Mouse (Mus musculus): ENCODE data around the gene Dbp. TPM values are rescaled to one million over a fixed set of nuclear protein-coding genes. Genes with fewer than 3 reads are reported as not detected.

The Dbp gene
- polyA plus RNA-seq, 1 experiment from 2014 or later = 5.3 TPM

DNA sequence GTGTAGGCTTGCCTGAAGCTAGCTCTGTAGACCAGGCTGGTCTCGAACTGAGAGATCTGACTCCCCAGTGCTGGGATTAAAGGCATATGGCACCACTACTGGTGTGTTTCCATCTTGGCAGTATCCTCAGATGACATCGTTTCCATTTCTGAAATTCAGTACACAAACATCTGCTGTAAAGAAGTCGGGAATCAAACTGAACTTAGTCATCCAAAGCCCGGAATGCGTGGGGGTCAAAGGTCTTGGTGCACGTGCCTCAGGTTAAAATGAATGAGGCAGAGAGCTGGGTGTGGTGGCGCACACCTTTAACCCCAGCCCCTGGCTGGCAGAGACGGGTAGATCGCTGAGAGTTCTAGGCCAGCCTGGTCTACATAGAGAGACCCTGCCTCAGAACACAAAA is 45.3 kb downstream of the Dbp start:
- H3K4me2 ChIP-seq = no peak overlapping the region
- no peak overlapping the region for H3K4me3 ChIP-seq
- no peak for ATAC-seq (ENCODE audit: insufficient number of reproducible peaks, low FRiP score)
- peaks cover 3% of the 10 kb centered on the region; the same call in 1 of the 2 replicates for H3K27me3 ChIP-seq (replicated peaks)
- no peak overlapping the region for H3K27ac ChIP-seq (ENCODE audit: poor library complexity, severe bottlenecking)
- peaks cover 17% of the 10 kb centered on the region for H3K4me1 ChIP-seq (replicated peaks)
- no peaks in the 10 kb centered on the region for H3K36me3 ChIP-seq
- H3K9me3 ChIP-seq (replicated peaks) = peaks cover 3% of the 10 kb centered on the region
- 78% methylated on average over 9 of the region's 9 CpGs for WGBS
- no peak overlapping the region for H3K9ac ChIP-seq

DNA sequence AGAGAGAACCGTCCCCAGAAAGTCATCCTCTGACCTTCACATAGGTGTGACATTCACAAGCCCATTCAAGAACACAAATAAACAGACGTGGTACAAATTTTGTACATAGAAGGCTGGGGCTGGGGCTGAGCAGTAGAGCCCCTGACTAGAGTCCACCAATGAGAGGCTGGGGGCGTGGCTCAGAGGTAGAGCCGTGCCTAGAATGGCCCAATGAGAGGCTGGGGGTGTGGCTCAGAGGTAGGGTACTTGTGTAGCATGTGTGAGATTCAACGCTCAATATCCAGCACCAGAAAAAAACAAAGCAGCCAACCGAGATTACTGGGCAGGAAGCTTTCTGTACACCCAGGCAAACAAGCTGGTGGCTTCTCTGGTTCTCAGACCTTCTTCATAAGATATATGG is 50.8 kb downstream of the Dbp start:
- ATAC-seq (ENCODE audit: insufficient number of reproducible peaks, low FRiP score) = no peak
- Histone ChIP-seq H3K36me3 (no peaks in the 10 kb centered on the region), H3K9me3 (replicated peaks) (no peaks in the 10 kb centered on the region), H3K27ac (ENCODE audit: poor library complexity, severe bottlenecking) (no peak overlapping the region), H3K4me3 (no peak overlapping the region), H3K4me2 (no peak overlapping the region), H3K27me3 (replicated peaks) (peaks cover 42% of the 10 kb centered on the region), H3K4me1 (replicated peaks) (0 out of 2 replicates have a peak, but pooled peaks cover 3% of the 10 kb centered on the region), H3K9ac (no peak overlapping the region)
- 51% methylated on average over 6 of the region's 6 CpGs for WGBS

DNA sequence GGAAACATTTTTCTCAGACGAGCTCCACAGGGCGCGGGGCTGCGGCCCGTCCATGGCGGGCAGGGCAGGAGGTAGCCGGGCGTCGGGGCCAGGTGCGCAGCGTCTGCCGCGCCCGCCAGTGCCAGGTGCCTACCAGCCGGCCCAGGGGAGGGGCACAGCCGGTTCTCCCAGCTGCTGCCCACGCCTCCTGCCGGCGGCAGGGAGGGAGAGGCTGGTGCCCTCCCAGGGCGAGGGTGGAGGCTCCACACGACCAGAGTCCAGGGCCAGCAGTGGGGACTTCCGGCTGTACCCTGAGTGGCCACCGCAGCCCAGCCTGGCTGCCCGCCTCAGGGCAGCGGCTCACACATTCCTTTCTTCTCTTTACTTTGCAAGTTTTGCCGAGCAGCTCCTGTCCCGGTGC is 54.5 kb downstream of the Dbp start:
- 0 out of 2 replicates have a peak, but pooled peaks have one; percentile 33 for ATAC-seq (ENCODE audit: insufficient number of reproducible peaks, low FRiP score)
- H3K36me3 ChIP-seq = no peaks in the 10 kb centered on the region
- peaks cover 44% of the 10 kb centered on the region for H3K27me3 ChIP-seq (replicated peaks)
- H3K4me1 ChIP-seq (replicated peaks) = 0 out of 2 replicates have a peak, but pooled peaks cover 3% of the 10 kb centered on the region
- WGBS = 8% methylated on average over 18 of the region's 27 CpGs
- H3K9ac ChIP-seq = peak overlapping the region; percentile 27; the same call in 1 of the 2 replicates
- peak overlapping the region; percentile 28 for H3K4me3 ChIP-seq
- peak overlapping the region; percentile 59 for H3K4me2 ChIP-seq
- no peak overlapping the region for H3K27ac ChIP-seq (ENCODE audit: poor library complexity, severe bottlenecking)
- H3K9me3 ChIP-seq (replicated peaks) = no peaks in the 10 kb centered on the region

Other genes starting within 250 kb of the Dbp start
- gene Ftl1, start 245.2 kb upstream of the Dbp start, polyA plus RNA-seq (2016; fragmentation: Nextera tagmentation; extraction: Ambion mirVana) = 4,047 and 4,171 TPM in 2 replicates
- 139 and 151 TPM in 2 replicates for gene Bax, start 238.2 kb upstream of the Dbp start, polyA plus RNA-seq (2016; fragmentation: Nextera tagmentation; extraction: Ambion mirVana)
- gene Tulp2, start 223.2 kb upstream of the Dbp start, polyA plus RNA-seq (2016; fragmentation: Nextera tagmentation; extraction: Ambion mirVana) = 0.87 TPM in 2 replicates
- not detected in 2 replicates for gene Gm45808, start 218.3 kb upstream of the Dbp start, polyA plus RNA-seq (2016; fragmentation: Nextera tagmentation; extraction: Ambion mirVana)
- 4.2 and 4.3 TPM in 2 replicates for gene Dhdh, start 216.3 kb upstream of the Dbp start, polyA plus RNA-seq (2016; fragmentation: Nextera tagmentation; extraction: Ambion mirVana)
- gene Nucb1, start 194.7 kb upstream of the Dbp start, polyA plus RNA-seq (2016; fragmentation: Nextera tagmentation; extraction: Ambion mirVana) = 176 and 185 TPM in 2 replicates
- 33.7 and 35.2 TPM in 2 replicates for gene Ppp1r15a, start 178.8 kb upstream of the Dbp start, polyA plus RNA-seq (2016; fragmentation: Nextera tagmentation; extraction: Ambion mirVana)
- 0.57 and 0.68 TPM in 2 replicates for gene Plekha4, start 178.8 kb upstream of the Dbp start, polyA plus RNA-seq (2016; fragmentation: Nextera tagmentation; extraction: Ambion mirVana)
- 0.64 and 0.70 TPM in 2 replicates for gene Hsd17b14, start 150.2 kb upstream of the Dbp start, polyA plus RNA-seq (2016; fragmentation: Nextera tagmentation; extraction: Ambion mirVana)
- 64.7 and 66.6 TPM in 2 replicates for gene Bcat2, start 134.9 kb upstream of the Dbp start, polyA plus RNA-seq (2016; fragmentation: Nextera tagmentation; extraction: Ambion mirVana)
- not detected in 2 replicates for gene Fgf21, start 89.6 kb upstream of the Dbp start, polyA plus RNA-seq (2016; fragmentation: Nextera tagmentation; extraction: Ambion mirVana)
- gene Fut1, start 87.8 kb upstream of the Dbp start, polyA plus RNA-seq (2016; fragmentation: Nextera tagmentation; extraction: Ambion mirVana) = not detected in 2 replicates
- gene Izumo1, start 83.3 kb upstream of the Dbp start, polyA plus RNA-seq (2016; fragmentation: Nextera tagmentation; extraction: Ambion mirVana) = 0.35 and 0.65 TPM in 2 replicates
- gene Rasip1, start 77.6 kb upstream of the Dbp start, polyA plus RNA-seq (2016; fragmentation: Nextera tagmentation; extraction: Ambion mirVana) = 36.1 and 38.1 TPM in 2 replicates
- gene Mamstr, start 65.1 kb upstream of the Dbp start, polyA plus RNA-seq (2016; fragmentation: Nextera tagmentation; extraction: Ambion mirVana) = 3.3 and 5.4 TPM in 2 replicates
- gene Fut2, start 38.7 kb upstream of the Dbp start, polyA plus RNA-seq (2016; fragmentation: Nextera tagmentation; extraction: Ambion mirVana) = 0.77 TPM in 2 replicates
- not detected in 2 replicates for gene Ntn5, start 21.1 kb upstream of the Dbp start, polyA plus RNA-seq (2016; fragmentation: Nextera tagmentation; extraction: Ambion mirVana)
- gene Sec1, start 10.7 kb upstream of the Dbp start, polyA plus RNA-seq (2016; fragmentation: Nextera tagmentation; extraction: Ambion mirVana) = 0.18 and 0.49 TPM in 2 replicates
- gene Car11, start 5.2 kb upstream of the Dbp start, polyA plus RNA-seq (2016; fragmentation: Nextera tagmentation; extraction: Ambion mirVana) = 5.4 and 5.8 TPM in 2 replicates
- 603 and 625 TPM in 2 replicates for gene Rpl18, start 10.4 kb downstream of the Dbp start, polyA plus RNA-seq (2016; fragmentation: Nextera tagmentation; extraction: Ambion mirVana)
- 18.5 and 20.0 TPM in 2 replicates for gene Sphk2, start 12.9 kb downstream of the Dbp start, polyA plus RNA-seq (2016; fragmentation: Nextera tagmentation; extraction: Ambion mirVana)
- gene Fam83e, start 16.1 kb downstream of the Dbp start, polyA plus RNA-seq (2016; fragmentation: Nextera tagmentation; extraction: Ambion mirVana) = 0.29 and 0.33 TPM in 2 replicates
- not detected in 2 replicates for gene Spaca4, start 20.7 kb downstream of the Dbp start, polyA plus RNA-seq (2016; fragmentation: Nextera tagmentation; extraction: Ambion mirVana)
- gene Lmtk3, start 78.7 kb downstream of the Dbp start, polyA plus RNA-seq (2016; fragmentation: Nextera tagmentation; extraction: Ambion mirVana) = 0.53 and 0.86 TPM in 2 replicates
- gene Sult2b1, start 79.6 kb downstream of the Dbp start, polyA plus RNA-seq (2016; fragmentation: Nextera tagmentation; extraction: Ambion mirVana) = 0.23 and 0.40 TPM in 2 replicates
- 108 and 115 TPM in 2 replicates for gene Cyth2, start 109.5 kb downstream of the Dbp start, polyA plus RNA-seq (2016; fragmentation: Nextera tagmentation; extraction: Ambion mirVana)
- gene Kcnj14, start 119.7 kb downstream of the Dbp start, polyA plus RNA-seq (2016; fragmentation: Nextera tagmentation; extraction: Ambion mirVana) = 0.63 and 0.70 TPM in 2 replicates
- 43.9 and 46.6 TPM in 2 replicates for gene Grwd1, start 125.9 kb downstream of the Dbp start, polyA plus RNA-seq (2016; fragmentation: Nextera tagmentation; extraction: Ambion mirVana)
- 53.4 and 55.5 TPM in 2 replicates for gene Kdelr1, start 167.7 kb downstream of the Dbp start, polyA plus RNA-seq (2016; fragmentation: Nextera tagmentation; extraction: Ambion mirVana)
- gene Grin2d, start 173.3 kb downstream of the Dbp start, polyA plus RNA-seq (2016; fragmentation: Nextera tagmentation; extraction: Ambion mirVana) = 0.37 and 0.42 TPM in 2 replicates
- 0.89 and 1.2 TPM in 2 replicates for gene Syngr4, start 191.6 kb downstream of the Dbp start, polyA plus RNA-seq (2016; fragmentation: Nextera tagmentation; extraction: Ambion mirVana)
- gene Tmem143, start 191.9 kb downstream of the Dbp start, polyA plus RNA-seq (2016; fragmentation: Nextera tagmentation; extraction: Ambion mirVana) = 5.8 and 7.2 TPM in 2 replicates
- gene Emp3, start 216.3 kb downstream of the Dbp start, polyA plus RNA-seq (2016; fragmentation: Nextera tagmentation; extraction: Ambion mirVana) = 63.1 and 69.0 TPM in 2 replicates
- 2.4 and 3.5 TPM in 2 replicates for gene Ccdc114, start 219.0 kb downstream of the Dbp start, polyA plus RNA-seq (2016; fragmentation: Nextera tagmentation; extraction: Ambion mirVana)